Mouse (Mus musculus) E14TG2a.4 (cell line): Measurements from ENCODE around the gene Dhx57.

ENCODE experiments used
- CTCF ChIP-seq: conservative IDR thresholded peaks from 2 replicates; pipeline ENCODE4 v1.5.1; 2014; ENCODE audit warnings: low read length
- NANOG ChIP-seq: IDR thresholded peaks from 2 replicates; pipeline ENCODE4 v1.6.1; 2014; ENCODE audit warnings: borderline replicate concordance, low read length, mixed read lengths
- POU5F1 ChIP-seq: IDR thresholded peaks from 2 replicates; pipeline ENCODE4 v1.6.1; 2014; ENCODE audit warnings: low read length, borderline replicate concordance

GRCm38 (mm10) chr17:80221890-80222628, 68.2 kb downstream of the Dhx57 start:
- TF ChIP-seq CTCF (no peak; the same call in 1 of the 2 replicates), POU5F1 (no peak), NANOG (no peak)
